Mouse (Mus musculus) forebrain, embryonic 10.5 days (tissue): Measurements from ENCODE around the gene Slc35f3. TPM values are rescaled to one million over a fixed set of nuclear protein-coding genes. Genes with fewer than 3 reads are reported as not detected.

ENCODE experiments used
- DNase-seq: peaks from one replicate; pipeline ENCODE4 v3.0.0-alpha.2; 2017; ENCODE audit warnings: low spot score; ENCODE audit errors: extremely low spot score
- H3K27ac ChIP-seq: fragments of 300-500 bp; sonication (generic); 2 replicates; pipeline ENCODE4 v1.5.1; 2016; ENCODE audit warnings: mild to moderate bottlenecking
- H3K27me3 ChIP-seq: fragments of 300-500 bp; sonication (generic); 2 replicates; pipeline ENCODE4 v1.6.1; 2016; ENCODE audit warnings: mild to moderate bottlenecking; ENCODE audit not compliant: poor library complexity, severe bottlenecking
- H3K36me3 ChIP-seq: fragments of 300-500 bp; sonication (generic); replicated peaks from 2 replicates; pipeline ENCODE4 v1.6.1; 2016; ENCODE audit warnings: mild to moderate bottlenecking, moderate library complexity
- H3K4me1 ChIP-seq: fragments of 300-500 bp; sonication (generic); 2 replicates; pipeline ENCODE4 v1.6.1; 2016
- H3K4me3 ChIP-seq: fragments of 300-500 bp; sonication (generic); 2 replicates; pipeline ENCODE4 v1.5.1; 2016; ENCODE audit warnings: mild to moderate bottlenecking, moderate library complexity
- H3K9me3 ChIP-seq: fragments of 300-500 bp; sonication (generic); 2 replicates; pipeline ENCODE4 v1.6.1; 2016; ENCODE audit warnings: mild to moderate bottlenecking, moderate library complexity
- WGBS: fragments of 180-500 bp; shearing (Covaris S2); methylation state at CpG from one replicate; pipeline ENCODE4 v1.1.7; 2016; 5-methylcytosine and 5-hydroxymethylcytosine counted together
- polyA plus RNA-seq: library from polyadenylated mRNA; unstranded; fragments of >200 nt; fragmentation: Nextera tagmentation; extraction: Ambion mirVana; gene quantifications from 2 replicates; pipeline ENCODE4 v1.2.1, GENCODE M21; 2016

The Slc35f3 gene
- polyA plus RNA-seq, 1 experiment from 2014 or later, result 0.07 TPM

- Histone ChIP-seq H3K4me1 (no peaks in the 10 kb centered on the region), H3K36me3 (peaks cover 92% of the 10 kb centered on the region), H3K4me3 (no peak overlapping the region), H3K27ac (no peak overlapping the region), H3K9me3 (no peaks in the 10 kb centered on the region), H3K27me3 (no peaks in the 10 kb centered on the region)
- no peak for DNase-seq
- 91% methylated on average over 7 of the region's 7 CpGs for WGBS
Observed at GRCm38 (mm10) chr8:126433827-126434226, 135.5 kb downstream of the Slc35f3 start.

GRCm38 (mm10) chr8:126438937-126439336, 140.6 kb downstream of the Slc35f3 start:
- peaks cover 78% of the 10 kb centered on the region for H3K36me3 ChIP-seq
- H3K4me3 ChIP-seq, result no peak overlapping the region
- no peak overlapping the region for H3K27ac ChIP-seq
- H3K27me3 ChIP-seq, result no peaks in the 10 kb centered on the region
- DNase-seq, result no peak
- 69% methylated on average over 2 of the region's 2 CpGs for WGBS
- H3K9me3 ChIP-seq, result no peaks in the 10 kb centered on the region
- no peaks in the 10 kb centered on the region for H3K4me1 ChIP-seq

Other genes starting within 250 kb of the Slc35f3 start
- 41.2 and 46.5 TPM in 2 replicates for gene Coa6, start 124.0 kb downstream of the Slc35f3 start, polyA plus RNA-seq
- 1.9 and 2.3 TPM in 2 replicates for gene Tarbp1, start 176.5 kb downstream of the Slc35f3 start, polyA plus RNA-seq